Mouse (Mus musculus) testis, adult 2 months (tissue): Measurements from ENCODE around the gene Wipf2.

Experiments used
- CTCF ChIP-seq: fragments of 200-500 bp; IDR thresholded peaks from 2 replicates; pipeline ENCODE4 v1.5.1; 2012; ENCODE audit warnings: low read depth, mild to moderate bottlenecking, inconsistent platforms, low read length, moderate library complexity; ENCODE audit not compliant: control insufficient read depth, insufficient read depth, insufficient replicate concordance
- POLR2A ChIP-seq: fragments of 200-500 bp; IDR thresholded peaks from 2 replicates; pipeline ENCODE4 v1.6.1; 2012; ENCODE audit warnings: low read depth, mild to moderate bottlenecking, inconsistent platforms, low read length, moderate library complexity; ENCODE audit not compliant: control insufficient read depth

GRCm38 (mm10) chr11:98905583-98905982, 42.1 kb downstream of the Wipf2 start:
- TF ChIP-seq CTCF (no peak), POLR2A (no peak)
